Mouse (Mus musculus) erythroblast, embryonic 14.5 days (primary cell): ENCODE data around the gene Bcl2.

Experiments
- GATA1 ChIP-seq: IDR thresholded peaks from 2 replicates; pipeline ENCODE4 v1.6.1; 2012; ENCODE audit warnings: low read length, inconsistent platforms, mixed read lengths
- TAL1 ChIP-seq: IDR thresholded peaks from 3 replicates; pipeline ENCODE4 v1.6.1; 2012; ENCODE audit warnings: low read length, inconsistent platforms, mixed read lengths

- no peak for TF ChIP-seq TAL1
- TF ChIP-seq GATA1 = no peak
Observed at GRCm38 (mm10) chr1:106684546-106684945, 29.5 kb downstream of the Bcl2 start.
